Mouse (Mus musculus) megakaryocyte-erythroid progenitor cell, adult 5-6 weeks (primary cell): ENCODE measurements at regions not wholly inside any gene's neighbourhood (a gene's known extent, or its start where the extent isn't known, plus 50 kb on each side); places are given as distances from the start of the nearest gene placed in this dataset.

Source experiments
- ATAC-seq: replicated peaks from 2 replicates; pipeline ENCODE4 v1.8.0; 2016; ENCODE audit warnings: mild to moderate bottlenecking, inconsistent platforms; ENCODE audit not compliant: severe bottlenecking, poor library complexity, low FRiP score, low TSS enrichment

DNA sequence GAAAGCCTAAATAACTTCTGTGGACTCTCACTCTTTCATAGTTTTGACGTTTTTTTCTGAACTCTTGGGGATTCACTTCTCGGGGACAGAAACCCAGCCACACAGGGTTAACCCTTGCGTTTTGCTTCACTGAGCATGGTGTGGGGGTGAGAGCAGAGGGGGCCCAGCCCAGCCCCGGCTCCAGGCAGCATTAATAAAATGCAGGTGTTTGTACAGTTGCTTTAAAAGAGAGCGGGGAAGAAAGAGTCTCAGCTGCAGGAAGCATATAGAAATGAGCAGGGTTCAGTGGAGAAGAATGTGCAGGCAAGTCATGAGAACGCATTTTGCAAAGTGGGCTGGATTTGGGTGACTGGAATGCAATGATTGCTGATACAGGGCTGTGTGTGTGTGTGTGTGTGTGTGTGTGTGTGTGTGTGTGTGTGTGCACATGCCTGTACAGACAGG is 91.8 kb downstream of the Zfp36l1 start:
- ATAC-seq = no peak

DNA sequence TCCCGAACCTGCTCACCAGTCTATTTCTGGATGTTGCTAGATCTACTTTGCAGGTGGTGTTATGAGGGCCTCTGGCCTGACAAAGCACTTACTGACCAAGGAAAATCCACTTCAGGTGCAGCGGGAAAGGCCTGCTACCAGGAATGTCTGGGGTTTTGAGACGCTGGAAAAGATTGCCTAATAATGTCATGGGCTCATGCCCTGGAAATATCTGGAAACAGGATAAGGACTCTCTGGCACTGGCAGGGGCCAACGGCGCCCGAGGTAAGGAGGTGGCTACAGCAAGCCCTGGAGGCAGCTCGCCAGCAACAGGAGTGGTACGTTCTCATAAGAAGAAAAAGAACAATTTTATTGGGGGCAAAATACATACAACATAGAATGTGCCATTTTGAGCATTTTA is 94.7 kb downstream of the Zfp36l1 start:
- ATAC-seq = no peak

DNA sequence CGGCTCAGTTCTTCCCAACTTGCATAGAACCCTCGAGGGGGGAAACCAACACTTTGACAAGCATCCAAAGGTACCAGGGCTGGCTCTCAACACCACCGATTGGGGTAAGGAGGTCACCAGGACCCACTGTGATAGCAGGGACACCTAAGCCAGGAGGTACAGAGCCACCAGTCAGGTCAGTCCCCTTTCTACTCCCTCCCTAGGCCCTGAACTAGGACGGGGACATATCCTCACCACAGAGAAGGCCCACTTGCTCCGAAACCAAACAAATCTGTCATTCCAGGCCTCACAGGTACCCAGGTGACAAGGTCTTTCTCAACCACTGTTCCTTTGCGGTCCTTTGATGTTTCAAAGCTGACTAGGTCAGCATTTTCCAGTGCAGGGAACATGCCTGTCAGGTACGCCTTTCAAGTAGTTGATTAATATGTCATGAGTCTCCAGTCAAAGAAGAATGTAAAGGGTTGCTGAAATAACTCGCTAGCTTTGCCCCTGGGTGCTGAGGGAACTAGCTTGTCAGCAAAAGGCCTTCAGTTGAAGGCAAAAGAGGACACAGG is 95.4 kb downstream of the Zfp36l1 start:
- ATAC-seq = no peak

DNA sequence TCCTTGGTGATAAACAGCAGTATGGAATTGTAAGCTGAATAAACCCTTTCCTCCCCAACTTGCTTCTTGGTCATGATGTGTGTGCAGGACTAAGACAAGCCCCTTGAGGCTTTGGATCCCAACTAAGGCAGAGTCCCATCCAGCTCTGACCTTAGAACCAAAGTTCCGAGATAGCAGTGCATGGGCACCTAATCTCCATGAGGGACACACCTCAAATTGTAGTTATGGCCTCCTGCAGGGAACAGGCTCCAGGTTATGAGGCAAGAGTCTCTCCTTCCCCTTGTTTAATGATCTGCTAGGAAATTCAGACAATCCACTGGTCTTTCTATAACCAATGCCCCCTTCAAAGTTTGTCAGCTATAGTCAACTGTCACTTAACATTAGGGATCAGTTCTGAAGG is 96.9 kb downstream of the Zfp36l1 start:
- ATAC-seq = no peak

DNA sequence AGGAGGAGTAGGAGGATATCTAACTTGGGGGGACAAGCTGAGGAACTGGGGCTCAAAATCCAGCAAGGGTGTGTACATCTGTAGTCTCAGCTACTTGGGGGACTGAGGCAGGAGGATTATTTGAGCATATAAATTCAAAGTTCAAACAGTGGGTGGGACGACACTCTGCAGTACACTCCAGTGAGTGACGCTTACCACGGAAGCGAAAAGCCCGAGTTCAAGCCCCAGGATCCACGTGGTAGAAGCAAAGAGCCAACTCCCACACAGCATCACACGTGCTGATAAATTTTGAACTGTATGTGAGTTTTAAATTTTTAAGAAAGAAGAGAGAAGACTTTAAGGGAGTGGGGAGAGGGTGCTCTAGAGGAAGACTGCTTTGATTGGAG is 98.2 kb downstream of the Zfp36l1 start:
- peak; percentile 17; the same call in 1 of the 2 replicates for ATAC-seq

DNA sequence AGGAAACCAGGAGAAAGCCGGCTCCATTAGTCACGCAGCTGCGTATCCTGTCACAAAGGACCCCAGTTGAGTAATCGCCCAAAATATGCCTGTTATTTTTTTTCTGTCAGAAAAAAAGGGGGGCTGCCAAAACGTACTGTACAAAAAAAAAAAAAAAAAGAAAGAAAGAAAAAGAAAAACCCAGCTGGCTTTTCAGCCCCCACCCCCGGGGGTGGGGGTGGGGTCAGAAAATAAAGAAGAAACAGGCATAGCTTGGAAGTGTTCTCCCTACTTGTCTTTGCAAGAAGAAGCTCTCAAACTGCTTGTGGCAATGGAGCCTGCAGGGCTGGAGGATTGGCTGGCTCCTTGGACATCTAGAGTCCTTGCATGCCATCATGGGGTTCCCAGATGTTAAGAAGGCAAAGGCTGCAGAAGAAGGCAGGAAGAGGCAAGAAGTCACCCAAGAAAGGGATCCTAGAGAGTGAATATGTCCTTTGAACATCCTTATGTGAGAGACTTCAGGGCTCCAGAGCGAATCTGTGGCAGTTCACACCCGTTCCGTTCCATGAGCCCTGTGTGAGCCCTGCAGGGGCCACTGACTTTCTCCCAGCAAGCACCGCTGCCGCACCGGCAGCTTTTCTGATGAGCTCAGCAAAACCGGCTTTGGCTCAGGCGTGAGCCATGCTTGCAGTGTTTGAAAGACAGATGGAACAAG is 98.8 kb downstream of the Zfp36l1 start:
- peak; percentile 89 for ATAC-seq

DNA sequence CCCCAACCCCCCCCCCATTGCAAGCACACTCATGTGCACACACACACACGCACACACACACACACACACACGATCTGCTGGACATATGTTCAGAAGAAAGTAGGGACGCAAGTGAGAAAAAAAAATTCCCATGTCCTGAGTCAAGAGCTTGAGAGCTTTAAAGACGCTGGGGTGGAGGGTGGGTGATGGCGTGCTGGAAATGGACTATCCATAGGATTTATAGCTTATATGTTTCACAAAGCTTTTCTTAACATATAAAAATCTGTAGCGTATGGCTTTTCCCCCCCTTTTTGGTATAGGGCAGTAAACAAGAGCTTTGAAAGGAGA is 99.3 kb downstream of the Zfp36l1 start:
- ATAC-seq = no peak

DNA sequence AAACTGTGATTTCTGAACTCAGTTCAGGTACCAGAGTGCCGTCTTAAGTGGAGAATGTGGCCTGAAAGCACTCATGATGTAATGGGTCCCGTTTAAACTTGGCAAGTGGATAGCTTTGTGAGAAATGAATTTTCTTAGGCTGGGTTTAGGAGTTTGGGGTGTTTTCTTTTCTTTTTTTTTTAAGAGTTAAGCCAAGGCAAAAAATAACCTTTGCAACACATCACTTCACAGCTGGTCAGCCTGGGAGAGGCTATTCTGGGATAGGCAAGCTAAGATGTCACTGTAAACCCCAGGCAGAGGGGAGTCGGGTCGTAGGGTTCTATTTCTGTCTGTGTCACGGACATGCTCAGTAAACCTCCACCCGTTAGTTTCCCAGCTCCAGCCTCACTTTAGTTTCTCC is 100.9 kb downstream of the Zfp36l1 start:
- ATAC-seq = no peak

DNA sequence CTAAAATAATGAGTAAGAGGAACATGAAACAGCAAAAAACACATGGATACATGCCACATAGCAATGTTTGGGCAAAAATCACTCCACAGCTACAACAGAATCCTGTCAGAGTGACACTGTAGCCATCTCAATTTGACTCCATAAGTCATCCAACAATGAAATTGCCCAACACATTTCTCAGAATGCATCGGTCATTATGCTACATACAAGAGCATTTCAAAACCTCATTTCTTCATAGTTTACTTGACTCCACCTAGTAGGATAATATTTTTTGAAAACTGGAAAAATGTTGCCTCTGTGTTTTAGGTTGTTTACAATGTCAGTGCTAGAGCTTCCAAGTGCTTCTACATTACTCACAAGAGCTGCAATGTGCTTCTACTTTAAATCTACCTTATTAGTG is 101.9 kb downstream of the Zfp36l1 start:
- no peak for ATAC-seq

DNA sequence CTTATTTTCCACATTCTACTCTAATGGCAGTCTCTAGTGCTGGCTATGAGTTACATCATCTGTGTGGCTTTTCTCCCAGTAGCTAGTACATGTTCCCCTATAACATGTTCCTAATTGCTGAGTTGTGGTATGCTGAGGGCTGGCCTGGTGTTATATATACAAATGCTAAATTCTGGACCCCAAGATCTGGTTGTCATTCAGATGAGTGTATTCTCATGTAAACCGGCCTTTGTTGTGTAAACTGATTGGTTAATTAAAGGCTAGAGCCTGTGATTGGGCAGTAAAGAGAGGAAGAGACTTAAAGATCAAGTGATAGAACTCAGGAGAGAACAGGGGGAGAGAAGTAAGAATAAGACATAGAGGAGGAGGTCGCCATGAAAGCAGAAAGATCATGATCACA is 102.6 kb downstream of the Zfp36l1 start:
- no peak for ATAC-seq

DNA sequence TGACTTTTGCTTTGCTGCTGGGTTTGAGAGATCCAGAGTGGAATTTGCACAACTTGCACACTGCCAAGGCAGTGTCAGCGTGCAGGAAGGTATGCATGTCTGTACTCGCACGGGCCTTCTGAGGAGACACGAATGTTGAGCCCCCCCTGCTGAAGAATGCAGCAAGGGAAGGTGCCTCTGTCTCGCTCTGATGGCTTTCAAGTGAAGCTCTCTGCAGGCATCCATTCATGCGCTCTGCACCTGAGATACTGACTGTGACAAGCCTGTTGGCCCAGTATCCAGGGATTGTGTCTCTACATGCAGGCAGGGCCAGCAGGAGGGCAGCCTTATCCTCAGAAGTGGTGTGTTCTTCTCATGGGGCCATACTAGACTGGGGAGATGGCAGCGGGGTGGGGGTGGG is 105.0 kb downstream of the Zfp36l1 start:
- no peak for ATAC-seq

DNA sequence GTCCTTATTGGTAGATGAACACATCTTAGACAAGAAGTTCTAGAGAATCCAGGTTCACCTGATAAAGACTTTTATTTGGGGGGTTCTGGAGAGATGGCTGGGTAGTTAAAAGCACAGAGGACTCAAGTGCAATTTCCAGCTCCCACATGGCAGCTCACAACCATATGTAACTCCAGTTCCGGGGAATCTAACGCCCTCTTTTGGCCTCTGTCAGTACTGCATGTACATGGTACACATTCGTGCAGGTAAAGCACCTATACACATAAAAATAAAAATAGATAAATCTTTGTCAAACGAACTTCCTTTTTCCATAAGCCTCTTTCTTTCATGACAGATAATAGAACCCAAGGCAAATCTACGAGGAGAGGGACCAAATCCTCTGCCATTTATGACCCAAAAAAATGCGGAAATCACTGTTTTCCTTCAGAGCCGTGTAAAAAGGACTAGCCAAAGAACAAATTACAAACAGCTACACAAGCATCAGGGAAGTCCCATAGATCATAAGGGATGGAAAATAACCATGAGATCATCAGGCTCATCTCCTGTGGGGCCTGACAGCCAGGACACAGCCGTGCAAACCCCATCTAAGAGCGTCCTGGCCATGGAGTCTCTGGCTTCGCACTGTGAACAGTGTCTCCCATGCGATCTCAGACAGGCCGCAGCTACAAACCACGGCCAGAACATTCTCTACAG is 107.4 kb downstream of the Zfp36l1 start:
- no peak for ATAC-seq

DNA sequence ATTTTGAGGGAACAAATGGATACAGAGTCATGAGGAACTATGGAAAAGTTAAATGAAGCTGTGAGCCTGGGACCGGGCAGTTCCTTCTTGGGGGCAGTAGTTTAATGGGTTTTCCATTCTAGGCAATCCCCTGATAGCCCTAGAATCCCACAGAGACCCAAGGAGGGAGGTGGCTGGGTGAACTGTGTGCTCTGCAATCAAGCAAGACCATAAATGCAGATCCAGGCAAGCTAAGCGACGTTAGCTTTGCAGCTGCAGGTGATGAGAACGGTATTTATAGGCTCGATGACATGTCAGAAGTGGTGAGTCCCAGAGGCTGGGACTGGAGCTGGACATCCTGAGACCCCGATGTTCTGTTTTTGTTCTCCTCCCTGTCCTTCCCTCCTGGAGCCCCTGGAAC is 108.2 kb downstream of the Zfp36l1 start:
- ATAC-seq = no peak

DNA sequence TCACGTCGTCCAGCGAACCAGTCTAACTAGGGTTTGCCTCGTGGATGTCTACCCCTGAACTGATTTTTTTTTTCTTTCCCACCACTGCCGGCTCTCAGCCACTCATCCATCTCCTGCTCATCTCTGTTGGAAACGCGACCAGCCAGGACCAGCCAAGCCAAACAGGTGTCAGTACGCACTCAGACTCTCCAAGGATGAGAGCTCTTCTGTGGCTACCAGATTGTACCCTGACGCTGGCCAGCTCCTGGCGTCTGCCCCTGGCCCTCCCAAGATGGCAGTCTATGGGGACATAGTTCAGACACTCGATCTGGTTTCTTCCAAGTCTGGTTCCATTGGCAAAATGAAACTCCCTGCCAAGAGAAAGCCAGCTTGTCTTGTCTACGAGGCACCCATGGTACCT is 109.3 kb downstream of the Zfp36l1 start:
- ATAC-seq = no peak

DNA sequence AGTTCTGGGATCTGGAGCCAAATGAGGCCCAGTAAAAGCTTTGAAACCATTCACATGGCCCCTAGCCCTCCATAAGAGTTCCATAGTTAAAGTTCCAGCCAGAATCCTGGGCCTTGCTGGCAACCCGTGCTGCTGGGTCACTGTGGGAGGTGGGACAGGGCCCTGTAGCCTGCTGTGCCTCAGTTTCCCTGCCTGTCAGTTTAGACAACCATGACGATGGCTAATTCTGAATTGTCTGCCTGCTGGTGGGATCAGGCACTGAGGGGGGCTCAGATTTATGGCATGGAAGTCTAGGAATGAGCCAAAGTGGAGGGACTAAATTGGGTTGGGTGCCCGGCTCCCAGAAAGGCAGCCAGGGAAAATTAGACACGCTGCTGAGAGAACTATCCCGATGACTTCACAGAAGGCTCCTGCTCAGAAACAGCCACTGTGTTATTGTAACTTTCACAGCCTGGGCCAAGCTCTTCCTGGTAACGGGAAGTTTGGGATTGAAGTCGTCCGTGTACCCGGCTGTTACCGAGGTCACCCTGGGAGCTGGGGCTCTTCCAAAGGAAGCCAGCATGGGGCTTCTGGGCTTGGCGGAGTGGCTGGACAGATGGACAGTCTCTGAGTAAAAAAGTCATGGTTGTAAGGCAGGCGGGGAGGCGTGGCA is 110.2 kb downstream of the Zfp36l1 start:
- ATAC-seq = no peak

DNA sequence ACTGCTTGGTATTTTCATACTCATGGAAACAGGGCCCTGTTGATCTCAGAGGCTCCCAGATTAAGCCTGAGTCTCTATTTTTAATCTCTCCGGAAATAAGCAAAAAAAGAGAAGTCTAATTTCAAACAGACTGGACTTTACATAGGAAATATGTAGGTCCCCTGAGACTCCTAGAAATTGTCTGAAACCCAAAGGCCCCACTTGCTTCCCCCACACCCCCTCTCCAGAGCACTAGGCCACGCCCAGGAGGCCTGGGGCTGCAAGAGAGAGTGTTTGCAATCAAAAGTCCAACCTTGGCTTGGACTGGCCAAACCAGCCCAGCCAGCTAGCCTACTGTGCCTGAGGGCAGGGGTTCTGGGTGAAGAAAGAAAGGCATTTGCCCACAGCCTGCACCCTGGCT is 111.0 kb downstream of the Zfp36l1 start:
- ATAC-seq = no peak

DNA sequence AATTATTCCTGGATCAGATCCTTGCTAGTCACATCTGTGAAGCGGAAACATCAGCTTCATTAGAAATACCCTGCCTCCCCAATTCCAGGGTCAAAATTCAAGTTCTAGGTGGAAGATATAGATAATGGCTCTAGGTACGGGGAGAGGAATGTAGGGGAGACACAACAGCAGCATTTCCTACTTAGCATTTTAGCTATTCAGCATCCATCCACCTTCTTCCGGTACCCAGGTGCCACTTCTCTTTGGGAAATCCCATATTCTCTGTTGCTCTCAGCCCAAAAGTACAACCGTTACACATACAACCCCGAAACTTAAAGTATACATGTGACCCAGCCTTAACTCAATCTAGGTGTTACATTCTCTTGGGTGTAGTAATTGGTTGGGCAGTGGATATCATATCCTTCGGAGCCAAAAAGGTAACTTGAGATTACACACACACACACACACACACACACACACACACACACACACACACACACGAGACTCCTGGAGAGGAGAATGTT is 112.9 kb downstream of the Zfp36l1 start:
- no peak for ATAC-seq

DNA sequence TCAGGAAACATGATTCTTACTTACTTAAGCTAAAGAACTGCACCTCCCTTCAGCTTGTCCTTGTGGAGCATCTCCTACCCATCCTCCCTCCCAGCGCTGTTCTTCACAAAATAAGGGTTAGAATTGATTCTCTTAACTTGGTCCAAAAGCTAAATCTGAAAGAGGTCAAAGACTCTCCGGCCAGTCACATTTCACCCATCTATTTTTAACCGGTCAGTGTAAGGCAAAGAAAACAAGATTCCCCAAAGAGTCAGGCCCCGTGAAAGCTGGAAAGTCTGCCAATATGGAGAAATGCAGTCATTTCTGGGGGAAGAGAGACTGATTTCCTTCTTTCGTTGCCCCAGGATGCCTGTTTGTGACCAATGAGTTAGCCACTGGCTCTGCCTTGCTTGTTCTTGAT is 114.0 kb downstream of the Zfp36l1 start:
- ATAC-seq = no peak

DNA sequence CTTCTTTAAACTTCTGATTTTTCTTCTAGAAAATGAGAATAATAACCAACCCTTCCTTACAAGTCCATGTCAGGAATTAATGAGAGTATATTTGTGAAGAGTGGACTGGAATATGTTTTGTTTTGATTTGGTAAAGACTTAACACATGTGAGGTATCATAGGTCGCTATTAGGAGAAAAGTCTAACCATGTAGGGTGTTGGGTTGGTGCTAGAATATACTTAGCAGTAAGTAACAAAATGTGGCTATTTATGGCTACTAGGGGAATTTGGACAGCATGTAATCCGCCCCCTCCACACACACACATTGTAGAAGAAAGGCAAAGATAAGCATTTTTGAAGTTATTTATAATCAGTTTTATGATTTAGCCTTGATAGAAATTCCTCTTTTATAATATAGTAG is 114.5 kb downstream of the Zfp36l1 start:
- no peak for ATAC-seq

DNA sequence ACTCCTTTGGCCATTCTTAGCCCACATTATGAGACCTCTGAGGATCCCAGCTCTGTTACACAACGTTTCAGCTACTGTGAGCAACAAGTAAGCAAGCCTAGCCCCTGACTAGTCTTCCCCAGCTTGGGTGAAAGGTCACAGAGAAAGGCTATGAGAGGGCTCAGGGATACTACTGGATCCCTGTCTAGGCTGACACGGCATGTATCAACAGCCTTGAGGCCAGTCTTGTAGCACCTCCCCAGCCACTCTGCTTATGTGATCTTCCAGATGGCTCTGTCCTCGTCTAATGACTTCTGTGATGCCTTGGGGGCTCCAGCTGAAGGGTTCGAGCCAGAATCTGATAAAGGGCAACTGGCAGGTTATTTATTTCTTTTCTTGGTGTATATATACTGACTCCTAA is 115.6 kb downstream of the Zfp36l1 start:
- ATAC-seq = no peak
